Mouse (Mus musculus): Measurements from ENCODE around the gene Sdhd.

The Sdhd gene

GRCm38 (mm10) chr9:50586955-50587354 lies 16.7 kb downstream of the Sdhd start:
- no peak for ATAC-seq (ENCODE audit: low TSS enrichment)

GRCm38 (mm10) chr9:50585145-50585818 lies 18.3 kb downstream of the Sdhd start:
- ATAC-seq (ENCODE audit: low TSS enrichment) = no peak

- no peak for ATAC-seq (ENCODE audit: low TSS enrichment)
Measured at GRCm38 (mm10) chr9:50580370-50580769, 23.2 kb downstream of the Sdhd start.

- ATAC-seq (ENCODE audit: low TSS enrichment) = no peak
Measured at GRCm38 (mm10) chr9:50569599-50570525, 33.8 kb downstream of the Sdhd start.

GRCm38 (mm10) chr9:50567881-50568280 lies 35.7 kb downstream of the Sdhd start:
- no peak for ATAC-seq (ENCODE audit: low TSS enrichment)

GRCm38 (mm10) chr9:50567372-50567771 lies 36.2 kb downstream of the Sdhd start:
- no peak for ATAC-seq (ENCODE audit: low TSS enrichment)

GRCm38 (mm10) chr9:50565940-50566339 lies 37.7 kb downstream of the Sdhd start:
- no peak for ATAC-seq (ENCODE audit: low TSS enrichment)

GRCm38 (mm10) chr9:50565173-50565572 lies 38.4 kb downstream of the Sdhd start:
- ATAC-seq (ENCODE audit: low TSS enrichment) = no peak

- no peak for ATAC-seq (ENCODE audit: low TSS enrichment)
Measured at GRCm38 (mm10) chr9:50561918-50562360, 41.7 kb downstream of the Sdhd start.

- ATAC-seq (ENCODE audit: low TSS enrichment) = no peak
Measured at GRCm38 (mm10) chr9:50561145-50561917, 42.3 kb downstream of the Sdhd start, which contains the start of gene Tex12. Gene Tex12 (minus strand): TSS chr9:50561325.

GRCm38 (mm10) chr9:50555094-50555446 lies 48.5 kb downstream of the Sdhd start, which contains the start of gene Bco2:
Gene Bco2 (minus strand): TSS chr9:50555181.
- ATAC-seq (ENCODE audit: low TSS enrichment) = peak; percentile 36

- ATAC-seq (ENCODE audit: low TSS enrichment) = peak; percentile 100
Measured at GRCm38 (mm10) chr9:50554241-50555093, 49.1 kb downstream of the Sdhd start, which contains the start of gene Il18. Gene Il18 (plus strand): TSS chr9:50554827.

GRCm38 (mm10) chr9:50553547-50553946 lies 50.1 kb downstream of the Sdhd start:
- ATAC-seq (ENCODE audit: low TSS enrichment) = no peak

GRCm38 (mm10) chr9:50552206-50552605 lies 51.4 kb downstream of the Sdhd start:
- ATAC-seq (ENCODE audit: low TSS enrichment) = no peak

GRCm38 (mm10) chr9:50548936-50549335 lies 54.7 kb downstream of the Sdhd start:
- ATAC-seq (ENCODE audit: low TSS enrichment) = no peak

GRCm38 (mm10) chr9:50547859-50548478 lies 55.6 kb downstream of the Sdhd start:
- no peak for ATAC-seq (ENCODE audit: low TSS enrichment)

Data from frontal cortex, adult (tissue).